Mouse (Mus musculus): ENCODE measurements around the gene Psapl1.

GRCm38 (mm10) chr5:36182326-36182725 is 21.5 kb upstream of the Psapl1 start:
- TF ChIP-seq POLR2A (IDR thresholded peaks at IDR 0.05; ENCODE audit: extremely low read depth, insufficient read depth, low read length) (no peak), CTCF (IDR thresholded peaks at IDR 0.05; ENCODE audit: low read depth, low read length) (no peak)
